Mouse (Mus musculus): ENCODE results near the gene Tbx3.

Gene Tbx3

DNA sequence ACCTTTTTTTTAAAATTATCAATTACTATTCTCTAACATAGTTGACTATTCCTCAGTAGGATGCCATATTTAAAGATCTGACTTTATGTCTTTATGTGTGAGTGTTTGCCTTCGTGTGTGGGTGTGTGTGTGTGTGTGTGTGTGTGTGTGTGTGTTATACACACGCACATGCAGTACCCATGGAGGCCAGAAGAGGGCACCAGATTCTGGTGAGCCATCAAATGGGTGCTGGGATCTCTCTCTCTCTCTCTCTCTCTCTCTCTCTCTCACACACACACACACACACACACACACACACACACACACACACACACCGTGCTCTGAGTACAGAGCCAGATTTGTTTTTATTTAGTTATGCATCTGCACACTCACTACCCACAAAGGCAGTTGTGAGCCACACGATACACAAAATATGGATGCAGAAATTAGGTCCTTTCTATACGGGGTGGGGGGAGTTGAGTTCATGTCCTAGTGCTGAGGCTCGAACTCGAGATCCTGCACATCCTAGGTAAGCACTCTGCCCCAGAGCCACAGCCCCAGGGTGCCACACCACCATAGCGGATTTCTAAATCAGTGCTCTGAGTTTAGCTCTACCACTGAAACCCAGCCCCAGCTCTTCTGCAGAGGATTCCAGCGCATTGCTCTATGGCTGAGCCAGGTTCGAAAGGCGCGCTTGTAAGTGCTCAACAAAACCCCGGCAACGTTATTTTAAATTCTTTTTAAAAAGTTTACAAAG, 38.5 kb downstream of the Tbx3 start:
- DNase-seq, result no peak

DNA sequence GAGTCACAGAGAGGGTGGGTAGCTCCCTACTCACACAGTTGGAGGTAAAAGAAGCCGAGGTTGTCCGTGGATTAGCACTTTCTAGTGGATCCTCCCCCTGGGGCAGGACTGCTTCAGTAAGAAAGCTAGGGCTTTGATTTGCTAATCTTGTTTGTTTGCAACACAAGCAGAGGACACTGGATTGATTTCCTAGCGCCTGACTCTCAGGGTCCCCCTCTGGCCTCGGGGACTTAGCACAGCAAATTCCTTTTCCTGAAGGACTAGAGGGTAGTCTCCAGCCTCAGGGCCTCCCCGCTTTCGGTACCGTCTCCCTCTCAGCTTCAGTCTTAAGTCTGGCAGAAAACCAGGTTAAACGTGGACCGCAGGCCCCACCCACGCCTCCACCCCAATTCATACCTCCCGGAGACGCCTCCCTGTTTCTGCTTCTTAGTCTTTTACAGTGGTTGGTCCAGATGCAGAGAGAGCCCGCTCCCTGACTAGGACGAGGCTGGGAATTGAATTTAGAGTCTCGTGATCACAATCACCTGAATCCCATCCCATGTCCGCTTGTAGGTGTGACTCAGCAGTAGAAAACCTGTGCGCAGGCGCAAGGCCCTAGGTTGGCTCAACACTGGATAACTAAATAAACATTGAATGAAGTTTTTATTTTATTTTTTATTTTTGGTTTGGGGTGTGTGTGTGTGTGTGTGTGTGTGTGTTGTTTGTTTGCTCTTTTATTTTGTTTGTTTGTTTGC, 39.5 kb downstream of the Tbx3 start:
- no peak for DNase-seq

DNA sequence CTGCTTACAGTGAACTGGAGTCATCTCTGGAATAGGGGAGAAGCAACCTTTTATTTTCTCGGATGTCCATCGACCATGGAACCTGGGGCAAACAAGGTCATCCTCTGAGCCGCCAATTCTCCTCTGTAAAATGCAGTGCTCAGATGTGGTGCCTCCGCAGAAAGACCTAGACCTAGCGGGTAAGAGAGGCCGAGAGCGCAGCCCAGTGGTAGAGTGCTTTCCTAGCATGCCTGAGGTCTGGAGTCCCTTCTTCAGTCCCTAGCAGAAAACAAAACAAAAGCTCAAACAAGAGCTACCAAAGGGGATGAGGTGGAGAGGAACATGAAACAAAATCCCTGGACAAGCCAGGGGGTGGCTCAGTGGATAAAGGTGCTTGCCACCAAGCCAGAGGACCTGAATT, 40.3 kb downstream of the Tbx3 start:
- no peak for DNase-seq

DNA sequence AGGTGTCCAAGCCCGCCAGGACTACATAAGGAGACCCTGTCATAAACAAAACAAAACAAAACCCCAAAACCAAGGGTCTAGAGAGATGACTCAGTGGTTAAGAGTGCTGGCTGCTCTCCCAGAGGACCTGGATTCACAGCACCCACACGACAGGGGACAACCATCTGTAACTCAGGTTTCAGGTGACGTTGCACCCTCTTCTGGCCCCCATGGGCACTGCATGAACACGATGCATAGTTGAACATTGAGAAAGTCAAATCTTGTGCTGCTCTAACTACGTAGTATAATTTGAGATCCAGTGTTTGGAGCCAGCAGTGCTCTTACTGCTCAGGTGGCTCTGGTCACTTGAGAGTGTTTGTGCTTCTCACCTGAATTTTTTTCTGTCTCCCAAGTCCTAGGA, 41.2 kb downstream of the Tbx3 start:
- DNase-seq, result no peak

GRCm38 (mm10) chr5:119712679-119713246, 42.3 kb downstream of the Tbx3 start:
- DNase-seq, result peak; percentile 82

DNA sequence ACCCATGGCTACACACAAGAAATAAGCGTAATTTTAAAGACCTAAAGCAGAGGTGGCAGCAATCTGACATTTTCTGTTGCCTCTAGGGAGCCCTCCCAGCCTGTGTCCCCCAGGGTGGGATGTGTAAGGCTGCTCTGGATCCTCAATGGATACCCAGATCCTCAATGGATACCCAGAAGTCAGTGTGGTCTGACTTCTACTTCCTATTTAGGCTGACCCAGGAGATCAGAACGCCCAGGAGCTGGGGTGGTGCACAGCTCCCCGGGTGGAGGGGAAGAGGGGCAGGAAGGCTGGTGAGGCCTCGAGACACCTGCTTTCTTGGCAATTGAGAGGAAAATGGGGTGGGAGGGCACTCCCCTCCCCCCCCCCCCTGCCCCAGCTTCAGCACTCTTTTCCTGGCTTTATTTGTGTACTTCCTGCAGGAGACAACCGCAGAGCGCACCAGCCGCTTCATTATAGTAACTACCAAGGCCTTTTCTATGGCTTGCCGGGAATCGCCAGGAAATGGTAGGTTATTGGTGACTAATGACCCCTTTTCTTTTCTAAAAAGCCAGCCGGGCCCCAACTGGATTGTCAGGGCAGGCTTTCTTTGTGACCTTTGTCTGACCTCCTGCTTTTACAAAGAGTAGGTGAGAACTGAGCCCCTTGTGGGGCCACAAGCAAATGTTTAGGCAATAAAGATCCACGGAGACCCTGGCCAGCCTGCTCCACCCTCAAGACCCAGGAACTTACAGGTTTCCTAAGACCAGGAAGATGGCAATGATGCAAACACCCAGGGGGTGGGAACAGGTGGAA, 50.2 kb downstream of the Tbx3 start:
- DNase-seq, result no peak

- peak; percentile 27 for DNase-seq
These were observed 62.5 kb downstream of the Tbx3 start for GRCm38 (mm10) chr5:119732978-119733377.
